Mouse (Mus musculus) cerebellum, postnatal 25 days (tissue): ENCODE measurements around the gene Trpv2.
"Not testable (repeated sequence)": the region's sequence is repeated elsewhere in the genome, so short reads cannot be mapped to it uniquely, and the experiment has no call there.

Experiments
- DNase-seq, 2 experiments: peaks; one replicate each; pipeline ENCODE4 v3.0.0; 2021; ENCODE audit warnings: mixed read lengths in 2 of 2

The Trpv2 gene

DNA sequence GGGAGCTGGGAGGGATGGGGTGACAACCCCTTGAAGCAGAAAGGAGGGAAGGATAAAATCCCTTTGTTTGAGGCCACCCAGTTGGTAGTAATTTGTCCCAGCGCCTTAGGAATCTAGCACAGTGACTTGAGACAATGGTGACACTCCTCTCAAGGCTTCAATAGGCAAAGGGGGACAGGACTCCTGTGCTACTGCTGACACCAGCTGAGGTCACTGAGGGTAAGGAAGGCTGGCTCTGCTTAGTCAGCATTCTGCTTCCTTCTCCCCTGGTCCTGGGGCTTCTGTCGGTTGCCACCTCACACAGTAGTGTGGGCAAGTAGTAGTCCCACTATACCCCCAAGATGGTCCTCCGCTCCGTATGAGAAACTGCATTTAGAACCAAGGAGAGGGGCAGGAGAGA, 56.9 kb downstream of the Trpv2 start:
- DNase-seq, result no peak

DNA sequence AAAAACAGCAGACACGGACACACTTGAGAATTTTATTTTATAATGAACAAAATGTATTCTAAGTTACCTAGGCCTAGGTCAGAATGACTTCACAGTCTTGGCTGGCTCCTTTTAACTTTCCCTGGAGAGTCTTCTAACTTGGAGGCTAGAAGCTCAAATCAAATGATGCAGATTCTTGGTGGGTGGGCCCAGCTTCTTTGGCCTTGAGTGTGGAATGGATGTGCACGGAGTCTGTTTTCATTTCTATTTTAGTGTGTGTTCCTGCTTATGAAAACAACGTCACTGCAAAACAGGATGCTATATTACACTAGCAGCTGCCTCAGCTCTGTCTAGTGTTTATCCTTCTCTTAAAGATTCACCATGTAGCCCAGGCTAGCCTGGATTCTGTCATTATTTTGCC, 61.1 kb downstream of the Trpv2 start:
- DNase-seq, result no peak

DNA sequence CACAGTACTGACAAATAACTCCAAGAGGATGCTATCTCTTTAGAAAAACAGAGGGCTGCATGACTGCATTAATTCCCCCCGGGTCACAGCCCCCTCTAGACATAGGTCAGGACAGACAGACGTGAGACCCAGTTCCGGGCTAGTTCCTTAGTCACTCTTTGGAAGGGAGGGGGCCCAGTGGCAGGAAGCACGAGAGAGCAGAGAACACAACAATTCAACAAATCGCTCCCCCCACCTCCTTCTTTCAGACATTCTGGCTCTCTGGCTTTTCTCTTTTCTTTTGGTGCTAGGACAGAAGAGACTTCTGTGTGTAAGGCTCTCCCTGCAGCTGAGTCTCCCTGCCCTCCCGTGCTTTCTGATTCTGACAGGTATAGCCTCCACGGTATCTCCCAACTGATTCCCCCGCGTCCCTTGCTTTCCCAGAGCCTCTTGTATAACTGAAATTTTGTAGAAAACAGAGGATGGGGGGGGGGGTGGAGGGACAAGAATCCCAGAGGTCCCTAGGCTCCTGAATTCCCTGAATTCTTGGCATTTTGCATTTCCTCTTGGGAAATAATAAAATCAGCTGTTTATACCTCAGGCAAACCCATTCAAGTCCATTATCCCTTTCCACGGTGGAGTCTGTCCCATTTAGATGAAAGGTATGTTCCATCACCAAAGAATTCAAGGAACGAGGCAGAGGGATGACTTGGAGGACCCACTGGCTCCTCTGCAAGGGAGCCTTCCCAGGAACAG, 62.0 kb downstream of the Trpv2 start:
- no peak for DNase-seq

DNA sequence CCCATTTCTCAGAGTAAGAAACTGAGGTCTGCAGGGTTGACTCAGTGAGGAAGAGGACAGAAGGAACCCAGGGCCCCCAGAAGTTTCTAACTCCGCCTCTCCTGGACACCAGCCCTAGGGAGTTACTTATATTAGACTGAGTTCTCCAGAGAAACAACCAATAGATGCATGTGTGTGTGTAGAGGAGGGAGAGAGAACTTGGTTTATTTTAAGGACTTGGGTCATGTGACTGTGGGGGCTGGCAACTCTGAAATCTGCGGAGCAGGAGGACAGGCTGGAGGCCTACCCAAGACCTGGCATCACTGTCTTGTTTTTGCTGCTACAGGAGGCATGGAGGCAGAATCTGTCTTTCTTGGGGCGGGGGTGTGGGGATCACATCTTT, 62.5 kb downstream of the Trpv2 start:
- DNase-seq, result no peak

DNA sequence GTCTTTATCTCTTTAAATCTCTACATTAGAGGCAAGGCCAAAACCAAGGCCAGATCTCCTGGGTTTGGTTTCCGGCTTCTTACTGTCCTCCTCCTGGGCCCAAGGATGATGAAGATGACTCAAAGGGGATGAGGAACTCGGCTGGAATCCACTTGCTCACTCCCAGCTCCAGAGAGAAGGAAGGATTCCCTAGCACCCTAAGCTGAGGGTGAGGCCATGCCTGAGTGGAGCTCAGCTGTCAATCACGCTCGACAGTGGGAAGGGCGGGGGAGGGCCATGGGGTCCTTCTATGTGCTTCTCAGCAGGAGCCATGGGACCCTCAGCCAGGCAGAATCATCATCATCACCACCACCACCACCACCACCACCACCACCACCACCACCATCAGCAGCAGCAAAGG, 63.1 kb downstream of the Trpv2 start:
- no peak for DNase-seq

DNA sequence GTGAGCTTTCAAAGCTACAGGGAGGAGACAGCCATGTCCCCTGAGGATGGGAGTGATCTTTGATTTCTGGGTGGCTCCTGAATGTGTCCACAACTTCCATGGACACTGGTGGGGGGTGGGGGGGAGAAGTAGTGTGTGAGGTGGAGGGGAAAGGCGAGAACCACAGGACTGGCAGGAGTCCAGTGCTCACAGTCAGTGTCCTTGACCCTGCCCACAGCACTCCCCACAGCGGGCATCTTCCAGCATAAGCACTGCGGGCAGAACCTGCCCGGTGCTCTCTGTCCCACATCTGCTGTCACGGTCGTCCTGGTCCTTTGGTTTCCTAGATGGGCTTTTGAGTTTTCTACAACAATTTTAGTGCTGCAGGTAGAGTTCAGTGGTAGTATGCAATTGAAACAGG, 63.5 kb downstream of the Trpv2 start:
- DNase-seq, result no peak

DNA sequence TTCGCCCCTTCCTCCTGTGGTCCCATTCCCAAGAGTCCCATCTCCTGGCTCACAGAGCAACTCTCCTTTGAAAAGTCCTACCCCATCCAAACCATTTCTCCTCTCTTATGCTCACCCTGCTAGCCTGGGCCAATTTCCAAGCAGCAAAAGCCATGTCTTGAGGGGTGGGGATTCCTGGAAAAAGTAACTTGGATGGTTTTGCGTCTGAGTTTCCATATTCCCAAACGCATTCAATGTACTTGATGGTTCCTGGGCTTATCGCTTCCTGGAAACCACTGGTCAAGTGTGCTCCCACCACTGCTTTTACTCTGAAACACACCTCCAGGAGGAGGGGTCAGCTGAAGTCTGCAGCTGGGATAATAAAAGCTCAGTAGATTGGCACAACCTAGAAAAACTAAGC, 64.1 kb downstream of the Trpv2 start:
- no peak for DNase-seq

DNA sequence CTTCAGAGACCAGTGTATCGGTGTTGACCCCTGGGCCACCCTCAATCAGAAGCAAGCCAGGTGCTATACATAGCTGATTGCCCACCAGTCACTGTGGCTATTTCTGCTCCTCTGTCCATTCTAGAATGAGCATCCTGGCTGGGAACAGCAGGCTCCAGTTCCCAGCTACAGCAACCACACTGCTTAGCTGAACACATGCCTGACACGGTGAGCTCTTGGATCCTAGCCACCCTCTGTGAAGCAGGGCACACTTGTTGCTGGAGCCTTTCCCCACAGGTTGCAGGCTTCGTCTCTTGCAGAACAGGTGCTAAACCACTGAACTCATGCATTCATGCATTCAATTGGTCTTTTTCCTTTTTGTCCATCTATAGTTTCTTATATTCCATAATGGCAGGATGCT, 66.1 kb downstream of the Trpv2 start:
- peak; percentile 29 to 42 for DNase-seq

DNA sequence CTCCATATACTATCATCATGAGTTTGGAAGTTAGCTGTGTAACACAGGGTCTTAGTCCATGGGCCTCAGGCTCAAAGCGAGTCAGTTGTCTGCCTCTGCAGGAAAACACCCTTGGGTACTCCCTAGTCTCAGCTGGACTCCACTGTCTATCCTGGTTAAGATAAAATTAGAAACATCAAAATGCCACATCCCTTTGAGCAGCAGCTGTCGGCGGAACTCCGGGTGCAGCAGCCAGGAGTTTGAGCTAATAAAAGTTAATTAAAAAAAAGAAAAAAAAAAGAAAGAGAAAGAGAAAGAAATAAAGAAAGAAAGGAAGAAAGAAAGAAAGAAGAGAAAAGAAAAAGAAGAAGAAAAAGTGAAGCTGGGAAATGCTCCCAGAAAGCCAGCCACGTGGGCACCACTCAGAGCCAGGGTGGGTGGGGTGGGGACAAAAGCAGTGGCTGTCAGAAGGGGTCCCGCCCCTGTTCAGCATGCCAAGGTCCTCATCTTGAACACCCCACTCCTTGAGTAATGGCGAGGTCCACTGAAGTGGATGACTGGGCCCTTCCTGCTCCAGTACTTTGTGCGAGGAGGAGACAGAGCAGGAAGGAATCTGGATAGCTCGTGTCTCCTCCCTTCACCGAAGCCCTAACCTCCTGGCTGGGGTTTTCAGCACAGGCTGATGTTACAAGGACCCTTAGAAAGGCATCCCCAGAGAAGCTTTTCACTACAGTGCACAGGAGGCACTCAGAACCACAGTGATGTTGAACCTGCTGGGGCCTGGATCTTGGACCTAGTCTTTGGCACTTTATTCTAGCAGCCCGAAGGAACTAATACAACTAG, 67.9 kb downstream of the Trpv2 start:
- DNase-seq, result no peak

DNA sequence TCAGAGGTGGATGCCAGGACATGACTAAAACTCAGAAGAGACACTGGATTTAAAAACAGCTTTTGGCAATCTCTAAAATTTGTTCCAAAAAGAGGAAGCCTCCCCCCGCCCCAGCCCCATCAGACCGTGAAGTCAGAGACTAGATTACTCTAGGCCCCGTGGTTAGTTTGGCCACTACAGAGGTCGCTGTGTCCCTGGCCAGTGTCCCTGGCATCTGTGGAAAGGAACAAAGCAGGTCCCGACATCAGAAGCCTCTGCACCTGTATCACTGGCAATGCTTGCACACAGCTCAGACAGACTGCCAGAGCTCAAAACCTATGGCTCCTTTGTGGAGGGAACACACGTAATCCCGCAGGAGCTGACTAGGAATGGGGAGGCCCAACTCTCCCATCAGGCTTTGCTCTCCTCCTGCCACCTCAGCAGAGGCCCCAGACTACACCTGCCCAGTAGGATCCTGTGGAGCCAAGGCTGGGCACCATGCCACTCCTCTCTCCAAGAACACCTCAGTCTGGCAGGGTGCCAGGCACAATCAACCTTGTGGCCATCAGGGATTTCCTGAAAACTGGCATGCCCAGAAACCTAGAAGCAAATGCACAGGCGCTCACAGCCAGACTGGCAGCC, 68.8 kb downstream of the Trpv2 start:
- DNase-seq, result peak; percentile 87 to 92

DNA sequence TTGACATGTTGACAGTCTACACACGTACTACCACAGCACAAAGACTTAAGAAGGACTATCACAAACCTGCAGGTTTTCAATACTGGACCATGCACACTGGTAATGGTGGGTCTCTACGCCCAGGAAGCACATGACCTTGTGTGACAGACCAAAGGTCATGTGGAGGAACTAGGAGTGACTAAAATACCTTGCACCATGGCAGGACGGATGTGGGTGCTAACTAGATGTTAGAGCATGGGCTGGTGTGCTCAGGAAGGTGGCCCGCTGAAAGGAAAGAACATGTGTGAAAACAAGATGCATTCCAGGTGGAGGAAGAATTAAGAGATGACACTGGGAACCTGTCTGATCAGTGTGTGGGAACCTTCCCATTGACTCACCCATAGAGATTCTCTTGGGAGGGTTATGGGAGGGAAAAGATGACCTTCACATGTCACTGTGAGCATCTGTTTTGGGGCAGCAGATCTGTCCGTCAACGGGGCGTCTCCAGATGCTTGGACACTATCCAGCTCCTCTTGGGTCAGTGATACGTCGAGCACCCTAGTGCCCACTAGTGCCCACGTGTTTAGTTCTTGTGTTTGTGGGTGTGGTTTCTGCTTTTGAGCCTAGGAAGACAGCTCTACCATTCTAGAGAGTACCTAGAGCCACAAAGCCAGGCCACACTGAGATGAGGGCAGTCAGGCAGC, 69.5 kb downstream of the Trpv2 start:
- DNase-seq, result no peak

DNA sequence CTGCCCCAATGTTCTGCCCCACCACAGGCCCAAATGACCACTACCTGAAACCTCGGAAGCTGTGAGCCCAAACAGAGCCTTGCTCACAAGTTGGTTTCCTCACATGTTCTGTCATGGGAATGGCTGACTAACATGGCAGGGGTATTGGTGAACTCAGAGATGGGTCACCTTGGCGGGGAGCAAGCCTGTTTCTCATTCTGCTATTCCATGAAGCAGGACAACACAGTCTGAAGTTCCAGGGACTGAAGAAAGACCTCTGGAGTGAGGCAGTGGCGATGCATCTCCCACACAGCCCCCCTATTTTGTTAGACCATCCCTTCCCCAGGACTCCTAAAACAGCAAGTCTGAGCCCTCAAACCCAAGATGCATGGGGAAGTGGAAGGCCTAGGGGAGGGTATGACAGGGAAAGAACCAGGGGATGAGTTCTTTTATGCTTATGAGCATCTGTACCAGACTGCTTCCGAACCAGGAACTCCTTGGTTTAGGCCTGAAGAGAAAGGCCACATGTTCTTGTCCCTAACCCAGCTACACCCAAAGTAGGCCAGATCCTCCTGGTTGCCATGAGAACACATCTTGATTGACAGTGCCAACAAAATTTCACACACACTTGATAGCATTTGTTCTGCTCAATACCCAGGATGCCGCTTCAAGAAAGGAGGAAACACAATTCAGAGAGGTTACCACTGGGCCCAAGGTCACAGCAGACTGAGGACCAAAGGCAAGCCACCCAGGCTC, 70.5 kb downstream of the Trpv2 start:
- DNase-seq, result no peak

DNA sequence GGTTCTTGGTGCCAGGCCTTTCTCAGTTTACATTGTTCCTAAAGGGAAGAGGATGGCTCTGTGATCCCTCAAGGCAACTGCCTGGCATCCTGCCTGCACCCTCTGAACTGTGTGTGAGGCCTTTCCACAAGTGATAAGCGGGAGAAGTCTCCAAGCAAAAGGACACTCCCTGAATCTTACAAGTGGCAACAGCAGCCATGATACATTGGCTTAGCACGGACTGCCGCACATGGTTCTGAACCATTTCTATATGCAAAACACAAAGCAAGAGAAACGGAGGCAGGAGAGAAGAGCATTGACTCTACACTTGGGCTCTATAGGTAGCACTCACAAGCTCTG, 71.0 kb downstream of the Trpv2 start:
- no peak for DNase-seq

DNA sequence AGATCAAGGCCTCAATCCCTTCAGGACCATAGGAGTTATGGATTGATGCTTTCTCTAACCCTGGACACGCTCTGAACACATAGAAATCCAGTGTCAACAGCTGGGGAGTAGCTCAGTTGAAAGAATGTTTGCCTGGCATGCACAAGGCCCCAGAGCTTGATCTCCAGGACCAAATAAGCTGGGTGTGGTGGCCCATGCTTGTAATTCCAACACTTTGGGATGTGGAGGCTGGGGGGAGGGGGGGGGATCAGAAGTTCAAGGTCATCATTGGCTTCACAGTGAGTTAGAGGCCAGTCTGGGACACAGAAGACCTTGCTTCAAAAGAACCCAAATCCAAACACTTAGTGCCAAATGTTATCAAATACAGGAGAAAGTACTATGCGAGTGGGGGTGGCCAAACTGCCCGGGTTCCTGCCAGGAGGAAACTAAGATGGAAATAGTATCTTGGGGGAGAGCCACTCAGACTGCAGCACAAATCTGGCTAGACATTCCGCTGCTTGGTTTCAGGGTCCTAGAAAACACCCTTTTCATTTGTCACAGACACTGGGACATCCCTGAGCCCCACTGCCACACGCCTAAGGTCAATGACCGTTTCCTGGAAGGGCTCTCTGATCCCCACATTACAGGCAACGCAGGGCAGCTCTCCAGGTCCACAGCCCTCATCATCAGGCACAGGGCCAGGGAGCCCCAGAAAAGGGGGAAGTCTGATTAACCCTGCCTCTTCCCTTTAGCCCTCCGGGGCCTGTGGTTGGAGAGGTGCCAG, 71.6 kb downstream of the Trpv2 start:
- no peak for DNase-seq

DNA sequence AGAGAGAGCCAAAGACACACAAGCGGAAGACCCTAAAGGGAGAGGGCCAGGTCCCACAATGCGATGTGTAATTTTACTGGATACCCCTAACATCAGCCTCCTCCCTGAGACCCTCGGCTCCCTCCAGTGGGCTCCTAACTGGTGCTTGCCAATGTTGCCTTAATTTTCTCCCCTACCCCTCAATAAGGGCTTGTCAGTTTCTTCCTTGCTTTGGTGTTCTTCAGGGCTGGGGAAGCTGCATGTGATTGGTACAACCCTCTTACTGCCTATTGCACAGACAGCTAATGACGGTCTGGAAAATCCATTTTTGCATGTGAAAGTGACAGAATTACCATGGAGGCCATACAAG, 72.2 kb downstream of the Trpv2 start:
- DNase-seq, result no peak

DNA sequence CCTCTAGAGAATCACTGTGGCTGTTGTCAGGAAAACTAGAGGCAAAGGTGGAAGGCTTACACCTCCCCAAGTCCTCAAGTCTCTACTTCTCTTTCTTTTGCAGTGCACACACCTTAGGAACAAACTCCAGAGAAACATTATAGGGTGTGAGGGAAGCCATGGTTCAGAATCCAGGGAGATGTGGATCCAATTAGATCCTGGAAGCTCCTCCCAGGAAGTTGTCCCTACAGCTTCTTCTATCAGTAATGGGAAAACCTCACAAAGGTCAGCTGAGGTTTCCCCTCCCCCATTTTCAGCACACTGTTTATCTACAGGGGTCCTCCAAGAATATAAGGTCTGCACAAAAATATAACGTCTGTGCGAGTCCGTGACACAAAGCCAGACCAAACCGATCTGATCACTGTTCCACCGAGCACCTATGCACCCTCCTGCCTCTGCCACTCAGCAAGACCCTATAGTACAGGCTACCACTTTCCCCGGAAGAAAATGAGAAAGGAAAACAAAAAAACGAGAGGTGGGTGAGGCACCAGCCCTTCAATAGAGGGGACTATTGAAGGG, 72.8 kb downstream of the Trpv2 start:
- no peak for DNase-seq

DNA sequence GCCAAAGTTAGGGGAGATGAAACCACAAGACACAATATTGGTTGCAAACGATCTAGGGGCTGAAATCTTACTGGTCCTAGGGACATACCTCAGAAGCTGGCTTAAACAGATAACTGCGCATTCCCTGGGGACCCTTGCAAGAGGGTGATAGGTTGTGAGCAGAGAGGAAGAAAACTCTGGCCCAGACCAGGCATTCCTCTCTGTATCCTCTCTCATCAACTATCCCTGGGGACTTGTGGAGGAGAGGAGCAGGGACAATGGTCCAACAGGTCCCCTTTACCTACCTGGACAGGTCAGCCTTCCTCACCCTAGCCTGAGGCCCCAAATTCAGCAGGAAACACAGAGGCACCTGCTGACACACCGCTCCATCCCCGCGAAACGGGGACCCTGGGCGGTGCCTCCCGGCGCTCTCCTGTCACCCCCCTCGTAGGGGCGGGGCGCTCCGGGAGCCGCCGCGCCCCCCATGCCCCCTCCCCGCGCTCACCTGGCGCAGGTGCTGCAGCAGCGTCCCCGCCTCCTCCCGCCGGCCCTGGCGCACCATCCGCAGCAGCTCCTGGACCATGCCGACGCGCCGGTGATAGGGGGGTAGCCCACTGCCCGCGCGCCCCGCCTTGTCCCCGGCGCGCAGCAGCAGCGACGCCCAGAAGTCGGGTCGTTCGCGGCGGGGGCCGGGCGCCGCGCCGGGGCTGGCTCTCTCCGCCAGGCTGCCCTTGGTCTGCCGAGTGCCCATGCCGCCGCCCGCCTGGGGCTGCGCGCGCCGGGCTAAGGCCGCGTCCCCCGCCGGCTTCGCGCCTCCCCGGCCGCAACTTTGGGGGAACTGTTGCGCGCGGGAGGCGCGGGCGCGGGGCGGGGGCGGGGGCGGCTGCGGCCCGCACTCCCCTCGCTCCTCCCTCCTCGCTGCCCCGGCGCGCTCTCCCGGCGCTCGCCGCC, 73.6 kb downstream of the Trpv2 start, which contains the start of gene Lrrc75a:
Gene Lrrc75a, minus strand, starts transcription at position 863 of the 930 bp plus-strand sequence.
- peak; percentile 37 to 58 for DNase-seq

DNA sequence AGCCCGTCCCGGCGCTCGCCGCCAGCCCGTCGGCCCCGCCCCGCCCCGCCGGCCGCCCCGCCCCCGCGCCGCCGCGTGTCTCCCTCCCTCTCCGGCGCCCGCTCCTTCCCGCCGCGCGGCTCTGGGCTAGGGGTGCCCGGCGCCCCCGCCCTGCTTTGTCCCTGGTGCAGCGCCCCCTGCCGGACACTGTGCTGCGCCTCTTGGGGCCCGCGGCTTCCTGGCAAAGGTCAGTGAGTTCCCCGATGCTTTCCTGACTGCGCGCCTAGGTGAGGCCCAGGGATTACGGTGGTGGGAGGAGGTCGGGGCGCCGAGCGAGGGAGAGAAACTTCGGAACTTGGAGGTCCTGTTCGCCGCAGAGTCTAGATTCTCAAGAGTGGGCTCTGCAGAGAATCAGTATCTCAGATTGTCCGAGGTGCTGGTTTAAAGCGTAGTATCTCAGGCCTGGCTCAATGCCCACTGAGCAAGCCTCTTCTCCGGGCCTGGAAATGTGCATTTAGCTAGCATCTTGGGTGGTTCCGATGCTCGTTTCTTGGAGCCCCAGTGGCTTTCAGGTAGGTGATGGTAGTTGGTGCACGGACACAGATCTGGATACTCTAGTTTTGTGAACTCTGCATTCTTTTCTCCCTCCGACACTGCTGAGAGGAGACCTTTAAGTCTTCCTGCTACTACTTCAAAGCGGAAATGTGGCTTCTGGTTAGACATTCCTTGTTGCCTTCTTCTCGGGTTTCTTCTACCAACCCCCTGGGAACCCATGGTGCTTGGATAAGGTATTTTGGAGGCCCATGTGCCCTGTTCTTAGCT, 74.5 kb downstream of the Trpv2 start, which contains the start of gene Mmgt2:
Gene Mmgt2, plus strand, starts transcription at position 74 of the 801 bp plus-strand sequence.
- DNase-seq, result peak; percentile 88 to 94

DNA sequence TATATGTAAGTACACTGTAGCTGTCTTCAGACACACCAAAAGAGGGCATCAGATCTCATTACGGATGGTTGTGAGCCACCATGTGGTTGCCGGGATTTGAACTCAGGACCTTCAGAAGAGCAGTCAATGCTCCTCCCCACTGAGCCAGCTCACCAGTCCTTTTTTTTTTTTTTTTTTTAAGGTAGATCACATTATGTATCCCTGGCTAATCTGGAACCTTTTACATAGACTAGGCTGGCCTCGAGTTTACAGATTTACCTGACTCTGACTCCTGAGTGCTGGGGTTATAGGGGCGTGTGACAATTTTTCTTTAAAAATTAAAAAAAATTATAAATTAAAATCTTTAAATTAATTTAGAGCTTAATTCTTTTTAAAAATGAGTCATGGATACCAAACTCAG, 75.5 kb downstream of the Trpv2 start:
- not testable (repeated sequence) for DNase-seq
